Mouse (Mus musculus) intestine, postnatal 0 days (tissue): ENCODE data around the gene Psmg3. TPM values are rescaled to one million over a fixed set of nuclear protein-coding genes. Genes with fewer than 3 reads are reported as not detected.

Source experiments
- ATAC-seq: fragments of 200-750 bp; cut with Nextera tagmentation; 2 replicates; pipeline ENCODE4 v1.8.0; 2017; ENCODE audit warnings: mild to moderate bottlenecking, moderate TSS enrichment, moderate library complexity
- H3K27ac ChIP-seq: fragments of 300-500 bp; sonication (generic); 2 replicates; pipeline ENCODE4 v1.5.1; 2014; ENCODE audit warnings: mild to moderate bottlenecking, low read depth, low read length, moderate library complexity
- H3K27me3 ChIP-seq: fragments of 300-500 bp; sonication (generic); replicated peaks from 2 replicates; pipeline ENCODE4 v1.6.1; 2014; ENCODE audit warnings: low read length, mixed read lengths; ENCODE audit not compliant: control insufficient read depth, insufficient read depth
- H3K36me3 ChIP-seq: fragments of 300-500 bp; sonication (generic); 2 replicates; pipeline ENCODE4 v1.6.1; 2014; ENCODE audit warnings: mild to moderate bottlenecking, moderate library complexity; ENCODE audit not compliant: control insufficient read depth, insufficient read depth
- H3K4me1 ChIP-seq: fragments of 300-500 bp; sonication (generic); replicated peaks from 2 replicates; pipeline ENCODE4 v1.6.1; 2014; ENCODE audit warnings: antibody characterized with exemption, low read length, mixed read lengths; ENCODE audit not compliant: control insufficient read depth, insufficient read depth
- H3K4me2 ChIP-seq: fragments of 300-500 bp; sonication (generic); replicated peaks from 2 replicates; pipeline ENCODE4 v1.6.1; 2014; ENCODE audit warnings: low read depth, mild to moderate bottlenecking, moderate library complexity
- H3K4me3 ChIP-seq: fragments of 300-500 bp; sonication (generic); 2 replicates; pipeline ENCODE4 v1.5.1; 2014; ENCODE audit warnings: low read depth, low read length
- H3K9ac ChIP-seq: fragments of 300-500 bp; sonication (generic); 2 replicates; pipeline ENCODE4 v1.6.1; 2014; ENCODE audit warnings: mild to moderate bottlenecking, low read depth, low read length
- H3K9me3 ChIP-seq: fragments of 300-500 bp; sonication (generic); 2 replicates; pipeline ENCODE4 v1.6.1; 2016; ENCODE audit warnings: mixed run types; ENCODE audit not compliant: control insufficient read depth
- CTCF ChIP-seq: sonication (generic); IDR thresholded peaks from 2 replicates; pipeline ENCODE4 v1.5.1; 2016; ENCODE audit warnings: low read depth, mild to moderate bottlenecking, control low read depth, antibody characterized with exemption, moderate library complexity
- WGBS: fragments of 180-500 bp; shearing (Covaris S2); extraction: QIAGEN DNeasy Blood & Tissue Kit; methylation state at CpG from one replicate; pipeline ENCODE4 v1.1.7; 2014; 5-methylcytosine and 5-hydroxymethylcytosine counted together
- polyA plus RNA-seq: library from polyadenylated mRNA; unstranded; fragments of >200 nt; fragmentation: Nextera tagmentation; extraction: Ambion mirVana; gene quantifications from 2 replicates; pipeline ENCODE4 v1.2.1, GENCODE M21; 2015

Gene Psmg3
- polyA plus RNA-seq, 1 experiment from 2014 or later = 34.4 TPM

DNA sequence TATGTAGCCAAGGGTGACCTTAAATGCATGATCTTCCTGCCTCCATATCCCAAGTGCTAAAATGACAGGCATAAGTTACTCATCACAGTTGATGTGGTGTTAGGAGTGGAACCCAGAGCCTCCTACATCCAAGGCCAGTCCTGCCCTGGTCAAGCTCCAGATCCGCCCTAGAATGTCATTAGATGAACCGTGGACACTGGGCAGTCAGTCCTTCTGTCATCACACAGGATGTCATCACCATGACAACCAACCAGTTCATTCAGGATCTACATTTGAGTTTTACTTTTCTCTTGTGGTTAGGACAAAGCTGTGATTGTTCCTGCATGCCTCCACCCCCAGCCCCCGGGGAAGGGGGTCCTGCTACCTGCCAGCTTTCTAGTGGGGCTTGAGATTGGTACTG lies 12.5 kb upstream of the Psmg3 start:
- H3K27me3 ChIP-seq = no peaks in the 10 kb centered on the region
- no peaks in the 10 kb centered on the region for H3K36me3 ChIP-seq
- WGBS = 40% methylated on average over 3 of the region's 3 CpGs
- H3K4me2 ChIP-seq = no peak overlapping the region
- H3K4me3 ChIP-seq = no peak overlapping the region
- no peak overlapping the region for H3K27ac ChIP-seq
- H3K9ac ChIP-seq = no peak overlapping the region
- no peak for TF ChIP-seq CTCF
- H3K4me1 ChIP-seq = no peaks in the 10 kb centered on the region
- ATAC-seq = no peak
- H3K9me3 ChIP-seq = no peaks in the 10 kb centered on the region

DNA sequence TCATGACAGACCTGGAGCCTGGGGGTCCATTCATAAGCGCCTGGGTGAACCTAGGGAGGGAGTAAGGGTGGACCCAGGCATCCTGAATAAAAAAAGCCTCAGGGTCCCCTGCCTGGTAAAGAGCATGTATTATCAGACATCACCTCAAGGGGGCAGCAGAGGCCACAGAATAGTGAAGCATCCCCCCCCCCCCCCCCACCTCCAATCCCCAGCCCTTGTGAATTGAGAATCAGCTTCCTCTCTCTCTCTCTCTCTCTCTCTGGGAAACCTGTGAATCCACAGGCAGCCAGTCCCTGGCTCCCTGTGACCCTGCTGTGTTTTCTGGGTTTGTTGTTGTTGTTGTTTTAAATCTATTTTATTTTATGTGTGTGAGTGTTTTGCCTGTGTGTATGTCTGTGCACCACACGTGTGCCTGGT lies 11.8 kb upstream of the Psmg3 start:
- no peak for ATAC-seq

DNA sequence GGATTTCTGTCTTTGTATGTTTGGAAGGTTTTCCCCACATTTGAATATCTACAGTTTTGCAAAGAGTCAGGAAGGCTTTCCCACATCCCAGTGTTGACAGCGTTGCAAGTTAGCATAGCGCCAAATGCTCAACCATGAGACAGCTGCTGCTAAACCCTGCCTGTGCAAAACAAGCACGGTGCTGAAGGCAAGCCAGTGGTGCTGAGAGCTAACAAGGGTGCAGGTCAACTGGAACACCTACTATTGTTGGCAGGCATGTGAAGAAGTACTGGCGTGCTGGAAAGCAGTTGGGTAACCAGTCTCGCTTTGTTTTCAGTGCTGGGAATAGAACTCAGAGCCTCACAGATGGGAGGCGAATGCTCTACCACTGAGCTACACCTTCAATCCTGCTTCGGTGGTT lies 9.0 kb upstream of the Psmg3 start:
- no peak overlapping the region for H3K27ac ChIP-seq
- 85% methylated on average over 7 of the region's 7 CpGs for WGBS

More for the DNA sequence above, 11.8 kb upstream of the Psmg3 start:
- WGBS = 27% methylated on average over 2 of the region's 2 CpGs
- no peaks in the 10 kb centered on the region for H3K9me3 ChIP-seq
- H3K4me2 ChIP-seq = no peak overlapping the region
- no peaks in the 10 kb centered on the region for H3K36me3 ChIP-seq
- peak; percentile 66 for TF ChIP-seq CTCF
- no peak overlapping the region for H3K4me3 ChIP-seq
- H3K4me1 ChIP-seq = no peaks in the 10 kb centered on the region
- H3K9ac ChIP-seq = no peak overlapping the region
- H3K27me3 ChIP-seq = no peaks in the 10 kb centered on the region
- no peak overlapping the region for H3K27ac ChIP-seq

DNA sequence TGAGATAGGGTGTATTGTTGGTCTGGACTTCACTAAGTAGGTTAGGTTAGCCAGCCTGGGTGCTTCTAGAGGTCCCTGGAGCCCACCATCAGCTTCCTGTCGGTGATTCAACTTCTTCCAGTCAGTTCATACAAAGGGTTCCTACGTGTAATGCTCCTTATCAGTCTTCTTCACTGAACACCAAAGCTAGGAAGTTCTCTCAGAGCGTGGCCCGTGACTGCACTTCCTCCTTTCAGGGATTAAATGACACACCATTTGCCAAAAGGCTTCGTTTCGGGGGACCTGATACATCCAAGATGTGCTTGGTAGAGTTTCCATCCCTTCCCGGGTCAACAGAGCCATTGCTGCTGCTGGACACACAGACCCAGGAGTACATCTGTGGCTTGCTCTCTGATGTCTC lies 5.4 kb upstream of the Psmg3 start:
- H3K27me3 ChIP-seq = no peaks in the 10 kb centered on the region
- no peaks in the 10 kb centered on the region for H3K4me1 ChIP-seq
- ATAC-seq = no peak
- H3K9me3 ChIP-seq = no peaks in the 10 kb centered on the region
- H3K36me3 ChIP-seq = no peaks in the 10 kb centered on the region
- no peak overlapping the region for H3K27ac ChIP-seq
- no peak overlapping the region for H3K9ac ChIP-seq
- H3K4me3 ChIP-seq = no peak overlapping the region
- 69% methylated on average over 7 of the region's 7 CpGs for WGBS
- H3K4me2 ChIP-seq = no peak overlapping the region
- no peak for TF ChIP-seq CTCF

More for the DNA sequence above, 9.0 kb upstream of the Psmg3 start:
- TF ChIP-seq CTCF = no peak
- no peak overlapping the region for H3K4me3 ChIP-seq
- no peak overlapping the region for H3K9ac ChIP-seq
- no peaks in the 10 kb centered on the region for H3K36me3 ChIP-seq
- no peak overlapping the region for H3K4me2 ChIP-seq
- no peaks in the 10 kb centered on the region for H3K4me1 ChIP-seq
- H3K27me3 ChIP-seq = no peaks in the 10 kb centered on the region
- no peak for ATAC-seq
- no peaks in the 10 kb centered on the region for H3K9me3 ChIP-seq

DNA sequence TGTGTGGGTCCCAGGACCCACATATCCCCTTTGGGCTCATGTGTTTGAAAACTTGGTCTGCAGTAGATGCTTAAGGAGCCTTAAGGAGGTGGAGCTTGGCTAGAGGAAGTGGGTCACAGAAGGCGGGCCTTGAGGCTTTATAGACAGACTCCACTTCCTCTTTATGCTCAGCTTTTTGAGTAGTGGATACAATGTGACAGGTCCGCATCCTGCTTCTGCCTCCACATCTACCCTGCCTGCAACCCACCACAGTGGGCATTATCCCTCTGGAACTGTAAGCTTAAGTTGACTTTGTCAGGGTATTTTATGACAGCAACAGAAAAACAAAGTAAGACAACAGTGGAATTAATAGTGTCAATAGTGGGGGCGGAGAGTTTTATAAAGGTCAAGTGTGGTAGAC lies 4.0 kb upstream of the Psmg3 start:
- no peak for TF ChIP-seq CTCF
- Histone ChIP-seq H3K9me3 (no peaks in the 10 kb centered on the region), H3K9ac (no peak overlapping the region), H3K36me3 (no peaks in the 10 kb centered on the region), H3K4me2 (no peak overlapping the region), H3K4me1 (peaks cover 5% of the 10 kb centered on the region), H3K4me3 (no peak overlapping the region), H3K27me3 (no peaks in the 10 kb centered on the region), H3K27ac (no peak overlapping the region)
- WGBS = 88% methylated on average over 3 of the region's 3 CpGs
- ATAC-seq = no peak

DNA sequence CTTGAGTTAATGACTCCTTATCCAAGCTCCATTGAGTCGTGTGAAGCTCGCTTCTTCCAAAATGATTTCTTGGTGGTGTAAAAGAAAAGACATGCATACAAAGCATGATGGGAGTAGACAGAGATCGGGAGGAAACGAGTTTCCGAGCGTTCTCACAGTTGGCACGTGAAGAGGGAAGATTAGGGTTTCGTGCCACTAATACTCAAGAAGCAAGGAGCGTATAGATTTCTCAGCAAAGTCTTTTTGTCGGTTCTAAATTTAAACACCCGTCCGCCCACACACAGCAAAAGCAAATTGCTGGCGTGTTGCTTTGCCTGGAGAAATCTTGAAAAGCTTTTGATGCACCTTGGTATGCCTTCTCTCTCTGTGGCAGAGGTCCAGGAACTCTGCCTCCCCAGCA lies 2.7 kb upstream of the Psmg3 start:
- H3K4me1 ChIP-seq = peaks cover 6% of the 10 kb centered on the region
- no peak overlapping the region for H3K27ac ChIP-seq
- no peaks in the 10 kb centered on the region for H3K9me3 ChIP-seq
- no peak overlapping the region for H3K4me3 ChIP-seq
- H3K27me3 ChIP-seq = no peaks in the 10 kb centered on the region
- H3K36me3 ChIP-seq = peaks cover 3% of the 10 kb centered on the region; the same call in 1 of the 2 replicates
- H3K4me2 ChIP-seq = no peak overlapping the region
- 73% methylated on average over 13 of the region's 13 CpGs for WGBS
- TF ChIP-seq CTCF = no peak
- H3K9ac ChIP-seq = no peak overlapping the region
- no peak for ATAC-seq

DNA sequence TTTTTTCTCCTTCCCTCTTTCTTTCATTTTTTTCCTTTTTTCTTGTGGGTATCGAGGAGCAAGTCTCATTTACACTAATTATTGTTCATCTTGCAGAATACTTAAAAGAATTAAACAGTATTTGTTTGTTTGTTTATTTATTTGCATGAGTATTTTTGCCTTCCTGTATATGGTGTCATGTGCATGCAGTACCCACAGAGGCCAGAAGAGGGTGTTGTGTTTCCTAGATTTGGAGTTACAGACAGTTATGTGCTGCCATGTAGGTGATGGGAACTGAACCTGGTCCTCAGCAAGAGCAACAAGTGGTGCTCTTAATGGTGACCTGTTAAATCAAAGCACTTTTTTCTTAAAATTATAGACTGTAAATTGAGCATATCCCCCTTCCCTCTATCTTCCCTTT lies 908 bp upstream of the Psmg3 start:
- H3K9me3 ChIP-seq = no peaks in the 10 kb centered on the region
- WGBS = 96% methylated on average over 1 of the region's 1 CpGs
- H3K36me3 ChIP-seq = peaks cover 18% of the 10 kb centered on the region; the same call in 1 of the 2 replicates
- H3K4me2 ChIP-seq = no peak overlapping the region
- no peak overlapping the region for H3K9ac ChIP-seq
- ATAC-seq = no peak
- peak; percentile 63 for TF ChIP-seq CTCF
- no peak overlapping the region for H3K4me3 ChIP-seq
- peaks cover 6% of the 10 kb centered on the region for H3K4me1 ChIP-seq
- H3K27me3 ChIP-seq = no peaks in the 10 kb centered on the region
- no peak overlapping the region for H3K27ac ChIP-seq
